Mouse (Mus musculus) E14TG2a.4 (cell line): Measurements from ENCODE around the gene Gbx1.

Source experiments
- H3K27me3 ChIP-seq: 2 replicates; pipeline ENCODE4 v1.6.1; 2014; ENCODE audit warnings: low read length, control low read depth; ENCODE audit not compliant: insufficient read depth
- H3K36me3 ChIP-seq: 2 replicates; pipeline ENCODE4 v1.6.1; 2014; ENCODE audit warnings: low read length, control low read depth; ENCODE audit not compliant: insufficient read depth
- H3K4me1 ChIP-seq: replicated peaks from 2 replicates; pipeline ENCODE4 v1.6.1; 2014; ENCODE audit warnings: low read depth, low read length, control low read depth
- H3K4me3 ChIP-seq: replicated peaks from 2 replicates; pipeline ENCODE4 v1.5.1; 2014; ENCODE audit warnings: mild to moderate bottlenecking, low read length
- H3K9me3 ChIP-seq: 2 replicates; pipeline ENCODE4 v1.6.1; 2014; ENCODE audit warnings: low read length, control low read depth
- CTCF ChIP-seq: conservative IDR thresholded peaks from 2 replicates; pipeline ENCODE4 v1.5.1; 2014; ENCODE audit warnings: low read length
- NANOG ChIP-seq: IDR thresholded peaks from 2 replicates; pipeline ENCODE4 v1.6.1; 2014; ENCODE audit warnings: borderline replicate concordance, low read length, mixed read lengths
- POU5F1 ChIP-seq: IDR thresholded peaks from 2 replicates; pipeline ENCODE4 v1.6.1; 2014; ENCODE audit warnings: low read length, borderline replicate concordance

Gbx1 gene

GRCm38 (mm10) chr5:24530042-24530689 lies 3.2 kb upstream of the Gbx1 start:
- Histone ChIP-seq H3K9me3 (no peaks in the 10 kb centered on the region), H3K27me3 (peaks cover 73% of the 10 kb centered on the region), H3K4me1 (peaks cover 36% of the 10 kb centered on the region), H3K36me3 (no peaks in the 10 kb centered on the region), H3K4me3 (0 out of 2 replicates have a peak overlapping the region, but pooled peaks have one; percentile 26)
- no peak for TF ChIP-seq POU5F1
- TF ChIP-seq NANOG, result no peak
- peak; percentile 100 for TF ChIP-seq CTCF

- Histone ChIP-seq H3K4me3 (no peak overlapping the region), H3K9me3 (no peaks in the 10 kb centered on the region), H3K36me3 (no peaks in the 10 kb centered on the region), H3K4me1 (peaks cover 44% of the 10 kb centered on the region), H3K27me3 (peaks cover 88% of the 10 kb centered on the region)
- no peak for TF ChIP-seq POU5F1
- no peak for TF ChIP-seq CTCF
- TF ChIP-seq NANOG, result no peak
These were observed 778 bp upstream of the Gbx1 start for GRCm38 (mm10) chr5:24527780-24528179.

GRCm38 (mm10) chr5:24526190-24526888 lies 663 bp downstream of the Gbx1 start:
- H3K4me3 ChIP-seq, result peak overlapping the region; percentile 77
- H3K36me3 ChIP-seq, result no peaks in the 10 kb centered on the region
- H3K9me3 ChIP-seq, result no peaks in the 10 kb centered on the region
- peaks cover 87% of the 10 kb centered on the region for H3K27me3 ChIP-seq
- H3K4me1 ChIP-seq, result peaks cover 46% of the 10 kb centered on the region
- TF ChIP-seq CTCF, result no peak
- no peak for TF ChIP-seq POU5F1
- no peak for TF ChIP-seq NANOG

GRCm38 (mm10) chr5:24525360-24526189 lies 1.4 kb downstream of the Gbx1 start:
- peak overlapping the region; percentile 77 for H3K4me3 ChIP-seq
- H3K9me3 ChIP-seq, result no peaks in the 10 kb centered on the region
- TF ChIP-seq NANOG, result no peak
- no peak for TF ChIP-seq CTCF
- TF ChIP-seq POU5F1, result no peak
- H3K36me3 ChIP-seq, result no peaks in the 10 kb centered on the region
- peaks cover 43% of the 10 kb centered on the region for H3K4me1 ChIP-seq
- H3K27me3 ChIP-seq, result peaks cover 79% of the 10 kb centered on the region

- no peaks in the 10 kb centered on the region for H3K36me3 ChIP-seq
- H3K4me3 ChIP-seq, result no peak overlapping the region
- H3K27me3 ChIP-seq, result peaks cover 75% of the 10 kb centered on the region
- TF ChIP-seq POU5F1 (no peak), CTCF (no peak), NANOG (no peak)
- H3K4me1 ChIP-seq, result peaks cover 38% of the 10 kb centered on the region
- no peaks in the 10 kb centered on the region for H3K9me3 ChIP-seq
These were observed 2.5 kb downstream of the Gbx1 start for GRCm38 (mm10) chr5:24524522-24524921.

- TF ChIP-seq NANOG, result no peak
- TF ChIP-seq CTCF, result no peak
- no peak for TF ChIP-seq POU5F1
- no peak overlapping the region for H3K4me3 ChIP-seq
- H3K36me3 ChIP-seq, result no peaks in the 10 kb centered on the region
- H3K27me3 ChIP-seq, result peaks cover 70% of the 10 kb centered on the region
- H3K9me3 ChIP-seq, result no peaks in the 10 kb centered on the region
- peaks cover 38% of the 10 kb centered on the region for H3K4me1 ChIP-seq
These were observed 3.2 kb downstream of the Gbx1 start for GRCm38 (mm10) chr5:24523806-24524205.

GRCm38 (mm10) chr5:24521366-24521765 lies 5.6 kb downstream of the Gbx1 start:
- H3K9me3 ChIP-seq, result no peaks in the 10 kb centered on the region

GRCm38 (mm10) chr5:24512271-24512670 lies 14.7 kb downstream of the Gbx1 start:
- Histone ChIP-seq H3K9me3 (no peaks in the 10 kb centered on the region), H3K36me3 (no peaks in the 10 kb centered on the region), H3K4me1 (peaks cover 33% of the 10 kb centered on the region), H3K27me3 (no peaks in the 10 kb centered on the region), H3K4me3 (peak overlapping the region; percentile 41; the same call in 1 of the 2 replicates)
- no peak for TF ChIP-seq NANOG
- no peak for TF ChIP-seq CTCF
- no peak for TF ChIP-seq POU5F1

More at GRCm38 (mm10) chr5:24521366-24521765, 5.6 kb downstream of the Gbx1 start:
- peaks cover 49% of the 10 kb centered on the region for H3K27me3 ChIP-seq
- H3K36me3 ChIP-seq, result no peaks in the 10 kb centered on the region
- TF ChIP-seq CTCF, result no peak
- no peak for TF ChIP-seq POU5F1
- no peak for TF ChIP-seq NANOG
- no peak overlapping the region for H3K4me3 ChIP-seq
- H3K4me1 ChIP-seq, result peaks cover 31% of the 10 kb centered on the region
